Mouse (Mus musculus): ENCODE measurements around the gene Tnc. TPM values are rescaled to one million over a fixed set of nuclear protein-coding genes. Genes with fewer than 3 reads are reported as not detected.
"Not testable (repeated sequence)": the region's sequence is repeated elsewhere in the genome, so short reads cannot be mapped to it uniquely, and the experiment has no call there.

The Tnc gene
- polyA plus RNA-seq, 1 experiment from 2014 or later: 18.3 TPM

DNA sequence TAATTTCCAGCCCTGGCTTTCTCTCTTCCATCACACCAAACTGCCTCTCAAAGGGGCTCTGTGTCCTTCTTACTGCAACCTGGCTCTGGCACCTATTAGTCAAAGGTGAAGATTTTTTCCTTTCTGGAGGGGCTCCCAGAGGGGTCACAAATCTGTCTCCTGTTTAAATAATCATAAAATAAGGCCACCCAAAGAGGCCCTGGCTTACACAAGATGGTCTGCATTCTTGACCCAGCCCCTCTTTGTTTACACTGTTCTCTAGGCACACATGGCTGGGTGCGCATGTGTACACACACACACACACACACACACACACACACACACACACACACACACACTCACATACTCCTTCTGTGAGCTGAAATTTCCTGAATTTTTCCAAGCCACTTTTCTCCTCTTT lies 83.4 kb downstream of the Tnc start:
- no peak overlapping the region for H3K27ac ChIP-seq (replicated peaks in 1 of 2; ENCODE audit: control insufficient read depth in 1 of 2, insufficient read depth in 1 of 2, low read depth in 2 of 2, low read length in 2 of 2)
- no peak overlapping the region for H3K9ac ChIP-seq (ENCODE audit: low read length)
- H3K4me2 ChIP-seq (ENCODE audit: low read length): no peak overlapping the region
- WGBS: 93% methylated on average over 1 of the region's 1 CpGs
- H3K4me1 ChIP-seq (ENCODE audit: control insufficient read depth in 2 of 2, insufficient read depth in 2 of 2, low read length in 2 of 2): no peaks in the 10 kb centered on the region
- H3K36me3 ChIP-seq (ENCODE audit: control insufficient read depth, insufficient read depth, low read length): no peaks in the 10 kb centered on the region
- H3K27me3 ChIP-seq (ENCODE audit: control insufficient read depth, insufficient read depth, low read length): no peaks in the 10 kb centered on the region
- H3K4me3 ChIP-seq (ENCODE audit: control insufficient read depth in 1 of 2, insufficient read depth in 1 of 2, low read depth in 1 of 2, low read length in 2 of 2): no peak overlapping the region
- H3K9me3 ChIP-seq (ENCODE audit: control insufficient read depth, low read length): no peaks in the 10 kb centered on the region
- no peak for ATAC-seq (ENCODE audit: insufficient number of reproducible peaks, insufficient read depth, low FRiP score, low read depth)

- 86% methylated on average over 5 of the region's 5 CpGs for WGBS
- no peak for ATAC-seq (ENCODE audit: insufficient number of reproducible peaks, insufficient read depth, low FRiP score, low read depth)
Observed at GRCm38 (mm10) chr4:63961858-63962468, 84.9 kb downstream of the Tnc start.

DNA sequence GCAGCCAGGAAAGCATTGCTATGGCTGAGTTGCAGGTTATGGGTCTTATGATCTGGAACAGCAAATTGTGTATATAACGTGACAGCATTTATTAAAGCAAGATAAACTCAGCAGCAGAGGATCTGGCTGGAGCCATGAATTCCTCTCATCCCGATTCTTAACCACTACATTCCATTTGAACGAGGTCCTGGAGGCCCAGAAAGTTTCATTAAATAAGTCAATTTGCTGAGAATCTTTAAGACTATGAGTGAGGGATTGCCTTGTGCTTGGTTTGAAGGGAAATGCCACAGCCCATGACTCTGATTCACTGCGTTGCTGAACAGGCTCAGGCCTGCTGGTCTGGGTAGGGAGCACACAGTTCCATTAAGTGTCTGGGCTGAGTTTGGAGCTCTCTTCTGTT lies 88.2 kb downstream of the Tnc start:
- H3K4me1 ChIP-seq (ENCODE audit: control insufficient read depth in 2 of 2, insufficient read depth in 2 of 2, low read length in 2 of 2): no peaks in the 10 kb centered on the region
- H3K4me3 ChIP-seq (ENCODE audit: control insufficient read depth in 1 of 2, insufficient read depth in 1 of 2, low read depth in 1 of 2, low read length in 2 of 2): no peak overlapping the region
- ATAC-seq (ENCODE audit: insufficient number of reproducible peaks, insufficient read depth, low FRiP score, low read depth): no peak
- H3K27me3 ChIP-seq (ENCODE audit: control insufficient read depth, insufficient read depth, low read length): no peaks in the 10 kb centered on the region
- no peak overlapping the region for H3K9ac ChIP-seq (ENCODE audit: low read length)
- 0 out of 2 replicates have a peak, but pooled peaks cover 3% of the 10 kb centered on the region for H3K9me3 ChIP-seq (ENCODE audit: control insufficient read depth, low read length)
- H3K27ac ChIP-seq (replicated peaks in 1 of 2; ENCODE audit: control insufficient read depth in 1 of 2, insufficient read depth in 1 of 2, low read depth in 2 of 2, low read length in 2 of 2): no peak overlapping the region
- no peak overlapping the region for H3K4me2 ChIP-seq (ENCODE audit: low read length)
- H3K36me3 ChIP-seq (ENCODE audit: control insufficient read depth, insufficient read depth, low read length): no peaks in the 10 kb centered on the region
- 72% methylated on average over 4 of the region's 4 CpGs for WGBS

More at GRCm38 (mm10) chr4:63961858-63962468, 84.9 kb downstream of the Tnc start:
- no peaks in the 10 kb centered on the region for H3K9me3 ChIP-seq (ENCODE audit: control insufficient read depth, low read length)
- no peak overlapping the region for H3K9ac ChIP-seq (ENCODE audit: low read length)
- no peak overlapping the region for H3K4me2 ChIP-seq (ENCODE audit: low read length)
- H3K4me3 ChIP-seq (ENCODE audit: control insufficient read depth in 1 of 2, insufficient read depth in 1 of 2, low read depth in 1 of 2, low read length in 2 of 2): no peak overlapping the region
- H3K36me3 ChIP-seq (ENCODE audit: control insufficient read depth, insufficient read depth, low read length): no peaks in the 10 kb centered on the region
- H3K27ac ChIP-seq (replicated peaks in 1 of 2; ENCODE audit: control insufficient read depth in 1 of 2, insufficient read depth in 1 of 2, low read depth in 2 of 2, low read length in 2 of 2): no peak overlapping the region
- H3K4me1 ChIP-seq (ENCODE audit: control insufficient read depth in 2 of 2, insufficient read depth in 2 of 2, low read length in 2 of 2): no peaks in the 10 kb centered on the region
- H3K27me3 ChIP-seq (ENCODE audit: control insufficient read depth, insufficient read depth, low read length): no peaks in the 10 kb centered on the region

DNA sequence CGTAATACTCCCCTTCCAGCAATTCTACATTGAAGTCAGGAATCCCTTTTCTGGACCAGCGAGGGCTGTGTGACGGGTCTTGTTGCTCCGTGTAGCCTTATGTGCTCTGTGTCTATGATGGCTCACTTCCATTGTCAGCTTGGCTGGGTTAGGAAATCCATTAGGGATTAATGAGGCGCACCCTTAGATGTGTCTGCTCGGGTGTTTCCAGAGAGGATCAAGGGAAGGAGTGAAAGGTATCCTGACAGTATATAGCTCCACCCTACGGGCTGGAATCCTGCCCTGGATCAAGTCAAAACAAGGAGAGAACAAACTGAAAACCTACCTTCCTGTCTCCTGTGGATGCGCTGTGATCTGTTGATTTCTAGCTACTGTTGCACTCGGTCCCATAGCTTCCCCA lies 96.8 kb downstream of the Tnc start:
- Histone ChIP-seq H3K4me3 (ENCODE audit: control insufficient read depth in 1 of 2, insufficient read depth in 1 of 2, low read depth in 1 of 2, low read length in 2 of 2) (no peak overlapping the region), H3K27me3 (ENCODE audit: control insufficient read depth, insufficient read depth, low read length) (no peaks in the 10 kb centered on the region)
- no peak for ATAC-seq (ENCODE audit: insufficient number of reproducible peaks, insufficient read depth, low FRiP score, low read depth)

GRCm38 (mm10) chr4:63948688-63949073 lies 98.1 kb downstream of the Tnc start:
- H3K36me3 ChIP-seq (ENCODE audit: control insufficient read depth, insufficient read depth, low read length); H3K9me3 ChIP-seq (ENCODE audit: control insufficient read depth, low read length); H3K9ac ChIP-seq (ENCODE audit: low read length); H3K27me3 ChIP-seq (ENCODE audit: control insufficient read depth, insufficient read depth, low read length); H3K27ac ChIP-seq (replicated peaks in 1 of 2; ENCODE audit: control insufficient read depth in 1 of 2, insufficient read depth in 1 of 2, low read depth in 2 of 2, low read length in 2 of 2); H3K4me3 ChIP-seq (ENCODE audit: control insufficient read depth in 1 of 2, insufficient read depth in 1 of 2, low read depth in 1 of 2, low read length in 2 of 2); H3K4me1 ChIP-seq (ENCODE audit: control insufficient read depth in 2 of 2, insufficient read depth in 2 of 2, low read length in 2 of 2); ATAC-seq (ENCODE audit: insufficient number of reproducible peaks, insufficient read depth, low FRiP score, low read depth); H3K4me2 ChIP-seq (ENCODE audit: low read length): not testable (repeated sequence)
- 86% methylated on average over 5 of the region's 5 CpGs for WGBS

More for the DNA sequence above, 96.8 kb downstream of the Tnc start:
- Histone ChIP-seq H3K4me2 (ENCODE audit: low read length) (no peak overlapping the region), H3K9me3 (ENCODE audit: control insufficient read depth, low read length) (no peaks in the 10 kb centered on the region), H3K9ac (ENCODE audit: low read length) (no peak overlapping the region), H3K4me1 (ENCODE audit: control insufficient read depth in 2 of 2, insufficient read depth in 2 of 2, low read length in 2 of 2) (no peaks in the 10 kb centered on the region), H3K27ac (replicated peaks in 1 of 2; ENCODE audit: control insufficient read depth in 1 of 2, insufficient read depth in 1 of 2, low read depth in 2 of 2, low read length in 2 of 2) (no peak overlapping the region), H3K36me3 (ENCODE audit: control insufficient read depth, insufficient read depth, low read length) (no peaks in the 10 kb centered on the region)
- 75% methylated on average over 9 of the region's 9 CpGs for WGBS

DNA sequence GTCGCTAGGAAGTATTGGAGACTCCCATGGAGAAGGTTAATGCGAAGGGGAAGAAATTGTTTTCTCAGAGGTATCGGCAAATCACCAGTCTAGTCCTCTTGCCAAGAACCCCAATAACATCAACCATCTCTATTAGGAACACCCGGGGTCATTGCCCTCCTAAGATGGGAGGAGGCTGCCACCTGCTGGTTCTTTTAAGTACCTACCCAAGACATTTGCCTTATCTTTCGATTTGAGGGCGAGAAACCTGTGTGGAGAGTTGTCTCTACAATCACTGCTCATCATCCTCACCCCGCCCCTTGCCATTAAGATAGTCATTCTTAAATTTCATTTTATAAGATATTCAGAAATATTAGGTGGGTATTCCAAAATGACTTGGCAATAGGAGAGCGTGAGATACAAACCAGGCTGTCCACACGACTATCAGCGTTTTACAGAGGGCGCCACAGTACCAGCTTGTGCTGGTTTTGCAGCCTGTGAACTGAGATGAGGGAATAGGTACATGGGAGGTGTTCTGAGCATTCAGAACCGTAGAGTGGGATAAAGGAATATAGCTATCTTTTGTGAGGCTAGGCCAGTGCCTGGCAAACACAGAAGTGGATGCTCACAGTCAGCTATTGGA lies 98.6 kb downstream of the Tnc start:
- peak overlapping the region; percentile 36; the same call in 1 of the 2 replicates for H3K4me2 ChIP-seq (ENCODE audit: low read length)
- H3K9ac ChIP-seq (ENCODE audit: low read length): no peak overlapping the region
- H3K27me3 ChIP-seq (ENCODE audit: control insufficient read depth, insufficient read depth, low read length): no peaks in the 10 kb centered on the region
- H3K4me1 ChIP-seq (ENCODE audit: control insufficient read depth in 2 of 2, insufficient read depth in 2 of 2, low read length in 2 of 2): no peaks in the 10 kb centered on the region
- H3K9me3 ChIP-seq (ENCODE audit: control insufficient read depth, low read length): no peaks in the 10 kb centered on the region
- WGBS: 38% methylated on average over 12 of the region's 12 CpGs
- no peak overlapping the region for H3K4me3 ChIP-seq (ENCODE audit: control insufficient read depth in 1 of 2, insufficient read depth in 1 of 2, low read depth in 1 of 2, low read length in 2 of 2)
- no peak overlapping the region for H3K27ac ChIP-seq (replicated peaks in 1 of 2; ENCODE audit: control insufficient read depth in 1 of 2, insufficient read depth in 1 of 2, low read depth in 2 of 2, low read length in 2 of 2)
- no peak for ATAC-seq (ENCODE audit: insufficient number of reproducible peaks, insufficient read depth, low FRiP score, low read depth)
- H3K36me3 ChIP-seq (ENCODE audit: control insufficient read depth, insufficient read depth, low read length): no peaks in the 10 kb centered on the region

DNA sequence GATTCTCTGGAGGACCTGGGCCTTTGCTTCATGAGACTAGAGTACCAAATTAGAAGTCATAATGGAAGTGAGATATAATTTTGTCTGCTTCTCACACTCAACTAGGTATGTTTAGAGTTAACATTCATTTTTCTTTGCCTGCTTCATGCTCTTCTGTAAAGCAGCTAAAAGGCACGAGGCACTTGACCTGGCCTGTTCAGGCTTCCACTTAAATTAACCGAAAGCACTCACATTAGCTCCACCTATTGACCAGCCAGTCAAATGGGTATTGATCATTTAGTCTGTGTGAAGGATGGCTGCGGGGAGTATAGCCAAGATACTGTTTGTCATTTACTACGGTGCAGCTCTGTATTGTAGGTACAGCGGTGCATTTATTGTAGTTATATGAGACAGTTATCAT lies 103.0 kb downstream of the Tnc start:
- WGBS: 74% methylated on average over 5 of the region's 5 CpGs
- Histone ChIP-seq H3K27ac (replicated peaks in 1 of 2; ENCODE audit: control insufficient read depth in 1 of 2, insufficient read depth in 1 of 2, low read depth in 2 of 2, low read length in 2 of 2) (no peak overlapping the region), H3K36me3 (ENCODE audit: control insufficient read depth, insufficient read depth, low read length) (no peaks in the 10 kb centered on the region), H3K4me1 (ENCODE audit: control insufficient read depth in 2 of 2, insufficient read depth in 2 of 2, low read length in 2 of 2) (no peaks in the 10 kb centered on the region), H3K4me3 (ENCODE audit: control insufficient read depth in 1 of 2, insufficient read depth in 1 of 2, low read depth in 1 of 2, low read length in 2 of 2) (no peak overlapping the region), H3K27me3 (ENCODE audit: control insufficient read depth, insufficient read depth, low read length) (no peaks in the 10 kb centered on the region), H3K4me2 (ENCODE audit: low read length) (no peak overlapping the region), H3K9me3 (ENCODE audit: control insufficient read depth, low read length) (no peaks in the 10 kb centered on the region), H3K9ac (ENCODE audit: low read length) (no peak overlapping the region)
- no peak for ATAC-seq (ENCODE audit: insufficient number of reproducible peaks, insufficient read depth, low FRiP score, low read depth)

GRCm38 (mm10) chr4:63942875-63943274 lies 103.9 kb downstream of the Tnc start:
- ATAC-seq (ENCODE audit: insufficient number of reproducible peaks, insufficient read depth, low FRiP score, low read depth): no peak
- Histone ChIP-seq H3K9ac (ENCODE audit: low read length) (no peak overlapping the region), H3K4me1 (ENCODE audit: control insufficient read depth in 2 of 2, insufficient read depth in 2 of 2, low read length in 2 of 2) (no peaks in the 10 kb centered on the region), H3K9me3 (ENCODE audit: control insufficient read depth, low read length) (no peaks in the 10 kb centered on the region), H3K27ac (replicated peaks in 1 of 2; ENCODE audit: control insufficient read depth in 1 of 2, insufficient read depth in 1 of 2, low read depth in 2 of 2, low read length in 2 of 2) (no peak overlapping the region), H3K27me3 (ENCODE audit: control insufficient read depth, insufficient read depth, low read length) (no peaks in the 10 kb centered on the region), H3K4me2 (ENCODE audit: low read length) (no peak overlapping the region), H3K4me3 (ENCODE audit: control insufficient read depth in 1 of 2, insufficient read depth in 1 of 2, low read depth in 1 of 2, low read length in 2 of 2) (no peak overlapping the region), H3K36me3 (ENCODE audit: control insufficient read depth, insufficient read depth, low read length) (no peaks in the 10 kb centered on the region)
- WGBS: 81% methylated on average over 3 of the region's 3 CpGs

All from heart, embryonic 14.5 days (tissue).